Mouse (Mus musculus) G1E (cell line): ENCODE measurements around the gene Ptprh. TPM values are rescaled to one million over a fixed set of nuclear protein-coding genes. Genes with fewer than 3 reads are reported as not detected.

Experiments
- ATAC-seq: 2 replicates; pipeline ENCODE4 v1.8.0; 2016; ENCODE audit warnings: mild to moderate bottlenecking; ENCODE audit not compliant: insufficient number of reproducible peaks, poor library complexity, low FRiP score, severe bottlenecking; ENCODE audit errors: extremely low read depth
- DNase-seq: peaks from one replicate; pipeline ENCODE4 v3.0.0; 2012; ENCODE audit warnings: low spot score
- H3K27me3 ChIP-seq: 2 replicates; pipeline ENCODE4 v1.6.1; 2012; ENCODE audit warnings: mild to moderate bottlenecking, low read length, inconsistent platforms; ENCODE audit not compliant: insufficient read depth
- H3K36me3 ChIP-seq: replicated peaks from 2 replicates; pipeline ENCODE3; 2012; ENCODE audit warnings: mild to moderate bottlenecking, inconsistent platforms
- H3K4me1 ChIP-seq: 2 replicates; pipeline ENCODE4 v1.6.1; 2012; ENCODE audit warnings: low read depth, low read length, inconsistent platforms, mixed read lengths; ENCODE audit not compliant: insufficient read depth
- H3K4me3 ChIP-seq: 2 replicates; pipeline ENCODE4 v1.5.1; 2012; ENCODE audit warnings: low read depth, mild to moderate bottlenecking, inconsistent platforms, low read length, moderate library complexity, mixed read lengths
- H3K9me3 ChIP-seq: replicated peaks from 2 replicates; pipeline ENCODE4 v1.6.1; 2012; ENCODE audit warnings: inconsistent platforms
- CTCF ChIP-seq: IDR thresholded peaks from 2 replicates; pipeline ENCODE4 v1.5.1; 2012; ENCODE audit warnings: low read depth, low read length, inconsistent platforms, mixed read lengths
- GATA1 ChIP-seq: IDR thresholded peaks from 2 replicates; pipeline ENCODE4 v1.6.1; 2012; ENCODE audit warnings: borderline replicate concordance, low read length, inconsistent platforms, mixed read lengths
- GATA2 ChIP-seq: IDR thresholded peaks from 2 replicates; pipeline ENCODE4 v1.6.1; 2012; ENCODE audit warnings: low read depth, low read length, inconsistent platforms, borderline replicate concordance
- POLR2AphosphoS5 ChIP-seq: IDR thresholded peaks from 2 replicates; pipeline ENCODE4 v1.6.1; 2012; ENCODE audit warnings: low read depth, low read length, inconsistent platforms; ENCODE audit not compliant: insufficient replicate concordance
- TAL1 ChIP-seq: conservative IDR thresholded peaks from 2 replicates; pipeline ENCODE4 v1.6.1; 2012; ENCODE audit warnings: low read depth, low read length, inconsistent platforms, mixed read lengths
- polyA plus RNA-seq: library from polyadenylated mRNA; stranded (reverse); fragments of >175 nt; gene quantifications from 2 replicates; pipeline ENCODE4 v1.2.3, GENCODE M21; 2012
- total RNA-seq, 2 experiments: library from RNA; stranded (forward) in 1 of 2; stranded (reverse) in 1 of 2; fragments of 200-1000 nt in 1 of 2; fragments of >200 nt in 1 of 2; fragmentation: Nextera tagmentation in 1 of 2; gene quantifications; 2 replicates each; pipeline ENCODE4 v1.2.3; 2014 to 2017

Gene Ptprh
- total and polyA plus RNA-seq, 3 experiments = 0.05 TPM; not detected in 2

- H3K4me3 ChIP-seq = peak overlapping the region; percentile 55; the same call in 1 of the 2 replicates
- H3K27me3 ChIP-seq = no peaks in the 10 kb centered on the region
- ATAC-seq = peak; percentile 52
- H3K4me1 ChIP-seq = peaks cover 66% of the 10 kb centered on the region
- H3K9me3 ChIP-seq = no peaks in the 10 kb centered on the region; the same call in 1 of the 2 replicates
- peaks cover 4% of the 10 kb centered on the region for H3K36me3 ChIP-seq
- peak; percentile 50; the same call in 1 of the 2 replicates for TF ChIP-seq TAL1
- no peak for TF ChIP-seq GATA2
- peak; percentile 81 for DNase-seq
These were observed 99.0 kb downstream of the Ptprh start for GRCm38 (mm10) chr7:4504646-4505435.

GRCm38 (mm10) chr7:4503858-4504257 is 100.0 kb downstream of the Ptprh start:
- TF ChIP-seq CTCF (no peak), TAL1 (no peak), POLR2AphosphoS5 (no peak), GATA1 (no peak), GATA2 (no peak)
- H3K4me1 ChIP-seq = peaks cover 71% of the 10 kb centered on the region
- no peaks in the 10 kb centered on the region; the same call in 1 of the 2 replicates for H3K9me3 ChIP-seq
- H3K36me3 ChIP-seq = peaks cover 14% of the 10 kb centered on the region
- no peaks in the 10 kb centered on the region for H3K27me3 ChIP-seq
- no peak for DNase-seq
- ATAC-seq = no peak
- no peak overlapping the region; the same call in 1 of the 2 replicates for H3K4me3 ChIP-seq

GRCm38 (mm10) chr7:4503100-4503499 is 100.7 kb downstream of the Ptprh start:
- no peak for ATAC-seq
- Histone ChIP-seq H3K4me1 (peaks cover 71% of the 10 kb centered on the region), H3K9me3 (no peaks in the 10 kb centered on the region; the same call in 1 of the 2 replicates), H3K4me3 (no peak overlapping the region), H3K27me3 (no peaks in the 10 kb centered on the region), H3K36me3 (peaks cover 21% of the 10 kb centered on the region)
- DNase-seq = no peak
- TF ChIP-seq GATA2 (no peak), CTCF (no peak), TAL1 (no peak), POLR2AphosphoS5 (no peak), GATA1 (no peak)

GRCm38 (mm10) chr7:4502421-4503090 is 101.3 kb downstream of the Ptprh start:
- TF ChIP-seq TAL1 (no peak), CTCF (no peak), GATA2 (no peak), POLR2AphosphoS5 (no peak), GATA1 (no peak)
- peaks cover 72% of the 10 kb centered on the region for H3K4me1 ChIP-seq
- H3K27me3 ChIP-seq = no peaks in the 10 kb centered on the region
- H3K4me3 ChIP-seq = peak overlapping the region; percentile 100; the same call in 1 of the 2 replicates
- ATAC-seq (no peak), DNase-seq (peak; percentile 54)
- peaks cover 27% of the 10 kb centered on the region for H3K36me3 ChIP-seq
- H3K9me3 ChIP-seq = no peaks in the 10 kb centered on the region

GRCm38 (mm10) chr7:4501558-4502397 is 102.1 kb downstream of the Ptprh start, which contains the start of gene Ppp1r12c:
Gene Ppp1r12c, minus strand, starts transcription at chr7:4501680.
- H3K9me3 ChIP-seq = no peaks in the 10 kb centered on the region
- ATAC-seq (peak; percentile 61), DNase-seq (peak; percentile 92)
- peak within 1 kb of the TSS; percentile 100 for H3K4me3 ChIP-seq
- H3K27me3 ChIP-seq = no peaks in the 10 kb centered on the region
- H3K4me1 ChIP-seq = peaks cover 75% of the 10 kb centered on the region
- no peak for TF ChIP-seq TAL1
- TF ChIP-seq GATA2 = no peak
- no peak for TF ChIP-seq CTCF
- no peak for TF ChIP-seq GATA1
- TF ChIP-seq POLR2AphosphoS5 = no peak
- H3K36me3 ChIP-seq = peaks cover 34% of the 10 kb centered on the region

- DNase-seq = no peak
- Histone ChIP-seq H3K36me3 (peaks cover 42% of the 10 kb centered on the region), H3K4me3 (peak overlapping the region; percentile 100), H3K4me1 (peaks cover 76% of the 10 kb centered on the region), H3K9me3 (no peaks in the 10 kb centered on the region), H3K27me3 (no peaks in the 10 kb centered on the region)
- ATAC-seq = no peak
- TF ChIP-seq CTCF (no peak), TAL1 (no peak), GATA2 (no peak)
These were observed 102.9 kb downstream of the Ptprh start for GRCm38 (mm10) chr7:4500892-4501471.
